Mouse (Mus musculus) olfactory bulb, adult 2 months (tissue): ENCODE measurements around the gene P3h2. TPM values are rescaled to one million over a fixed set of nuclear protein-coding genes. Genes with fewer than 3 reads are reported as not detected.

Experiments
- H3K27ac ChIP-seq: fragments of 200-500 bp; 2 replicates; pipeline ENCODE4 v1.5.1; 2012; ENCODE audit warnings: low read depth, low read length; ENCODE audit not compliant: insufficient read depth
- H3K4me1 ChIP-seq: fragments of 200-500 bp; 2 replicates; pipeline ENCODE4 v1.6.1; 2012; ENCODE audit warnings: low read length; ENCODE audit not compliant: control insufficient read depth, insufficient read depth
- H3K4me3 ChIP-seq: fragments of 200-500 bp; 2 replicates; pipeline ENCODE4 v1.5.1; 2012; ENCODE audit warnings: mild to moderate bottlenecking, low read depth, low read length, moderate library complexity; ENCODE audit not compliant: insufficient read depth
- CTCF ChIP-seq: fragments of 200-500 bp; IDR thresholded peaks from 2 replicates; pipeline ENCODE4 v1.5.1; 2012; ENCODE audit warnings: low read depth, mild to moderate bottlenecking, low read length, moderate library complexity; ENCODE audit not compliant: insufficient read depth
- POLR2A ChIP-seq: fragments of 200-500 bp; IDR thresholded peaks from 2 replicates; pipeline ENCODE4 v1.6.1; 2012; ENCODE audit warnings: mild to moderate bottlenecking, low read depth, low read length, moderate library complexity; ENCODE audit not compliant: insufficient read depth
- WGBS: fragments of 180-500 bp; shearing (Covaris S2); methylation state at CpG from one replicate; pipeline ENCODE4 v1.1.7; 2018; 5-methylcytosine and 5-hydroxymethylcytosine counted together
- polyA plus RNA-seq: library from polyadenylated mRNA; stranded (reverse); fragments of >200 nt; gene quantifications from 2 replicates; pipeline ENCODE4 v1.2.4, GENCODE M21; 2012; ENCODE audit warnings: low replicate concordance; ENCODE audit not compliant: missing spikeins, insufficient read depth, insufficient read length

P3h2 gene
- polyA plus RNA-seq, 1 experiment: not detected

DNA sequence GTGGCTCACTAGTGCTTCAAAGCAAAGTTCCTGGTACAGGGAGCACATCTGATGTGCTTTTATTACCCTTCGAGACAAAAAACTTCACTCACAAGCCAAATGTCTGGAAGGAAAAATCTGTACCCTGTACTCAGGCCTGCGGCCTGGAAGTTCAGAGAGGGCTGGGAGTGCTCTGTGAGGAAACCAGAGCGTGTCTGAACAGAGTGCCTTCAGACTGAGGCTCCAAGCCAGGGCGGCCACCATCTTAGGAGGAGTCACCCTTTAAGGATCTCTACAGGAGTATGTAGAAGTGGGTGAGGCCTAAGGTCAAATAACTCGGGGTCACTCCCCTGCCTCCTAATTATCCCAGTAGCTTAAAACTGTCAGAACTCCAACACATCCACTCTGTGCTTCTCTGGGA is 152.2 kb downstream of the P3h2 start:
- Histone ChIP-seq H3K4me3 (no peak overlapping the region), H3K27ac (no peak overlapping the region), H3K4me1 (no peaks in the 10 kb centered on the region)
- 93% methylated on average over 5 of the region's 5 CpGs for WGBS
- TF ChIP-seq POLR2A: no peak
- TF ChIP-seq CTCF: no peak

DNA sequence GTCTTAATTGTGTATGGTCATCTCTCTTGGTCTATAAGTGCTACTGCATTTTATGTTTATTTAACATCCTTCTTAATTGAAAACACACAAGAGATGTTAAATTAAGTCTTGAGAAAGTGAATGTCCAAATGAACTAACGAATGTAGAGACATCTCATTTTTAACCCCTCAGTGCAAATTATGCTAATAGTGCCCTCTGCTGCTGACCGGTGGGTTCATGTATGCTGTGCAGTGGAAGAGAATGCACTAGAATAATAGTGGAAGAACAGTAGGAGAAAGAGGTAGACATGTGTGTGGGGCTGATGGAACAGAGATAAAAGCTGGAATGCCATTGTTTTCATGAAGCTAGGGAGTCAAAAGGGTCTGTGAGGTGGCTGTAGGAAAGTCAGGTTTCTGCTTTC is 153.6 kb downstream of the P3h2 start:
- WGBS: 43% methylated on average over 2 of the region's 2 CpGs
- Histone ChIP-seq H3K4me1 (no peaks in the 10 kb centered on the region), H3K27ac (no peak overlapping the region), H3K4me3 (no peak overlapping the region)
- no peak for TF ChIP-seq CTCF
- no peak for TF ChIP-seq POLR2A

DNA sequence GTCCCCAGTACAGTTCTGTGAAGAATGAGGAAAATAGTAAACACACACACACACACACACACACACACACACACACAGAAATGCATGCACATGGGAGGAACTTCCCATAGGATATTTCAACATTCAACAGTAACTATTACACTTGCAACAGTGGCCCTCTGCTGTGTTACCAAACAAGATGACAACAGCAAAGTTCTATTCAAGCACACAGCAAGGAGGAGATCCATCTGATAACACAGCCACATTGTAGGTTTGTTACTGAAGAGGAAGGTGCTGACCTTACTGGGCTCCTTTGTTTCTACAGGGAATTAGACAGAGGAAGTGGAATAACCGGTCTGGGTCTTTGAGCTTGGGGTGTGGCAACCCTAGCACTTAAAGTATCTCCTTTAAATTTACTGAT is 157.5 kb downstream of the P3h2 start:
- TF ChIP-seq CTCF (no peak), POLR2A (no peak)
- no peaks in the 10 kb centered on the region for H3K4me1 ChIP-seq
- 66% methylated on average over 1 of the region's 1 CpGs for WGBS
- no peak overlapping the region for H3K4me3 ChIP-seq
- no peak overlapping the region for H3K27ac ChIP-seq

DNA sequence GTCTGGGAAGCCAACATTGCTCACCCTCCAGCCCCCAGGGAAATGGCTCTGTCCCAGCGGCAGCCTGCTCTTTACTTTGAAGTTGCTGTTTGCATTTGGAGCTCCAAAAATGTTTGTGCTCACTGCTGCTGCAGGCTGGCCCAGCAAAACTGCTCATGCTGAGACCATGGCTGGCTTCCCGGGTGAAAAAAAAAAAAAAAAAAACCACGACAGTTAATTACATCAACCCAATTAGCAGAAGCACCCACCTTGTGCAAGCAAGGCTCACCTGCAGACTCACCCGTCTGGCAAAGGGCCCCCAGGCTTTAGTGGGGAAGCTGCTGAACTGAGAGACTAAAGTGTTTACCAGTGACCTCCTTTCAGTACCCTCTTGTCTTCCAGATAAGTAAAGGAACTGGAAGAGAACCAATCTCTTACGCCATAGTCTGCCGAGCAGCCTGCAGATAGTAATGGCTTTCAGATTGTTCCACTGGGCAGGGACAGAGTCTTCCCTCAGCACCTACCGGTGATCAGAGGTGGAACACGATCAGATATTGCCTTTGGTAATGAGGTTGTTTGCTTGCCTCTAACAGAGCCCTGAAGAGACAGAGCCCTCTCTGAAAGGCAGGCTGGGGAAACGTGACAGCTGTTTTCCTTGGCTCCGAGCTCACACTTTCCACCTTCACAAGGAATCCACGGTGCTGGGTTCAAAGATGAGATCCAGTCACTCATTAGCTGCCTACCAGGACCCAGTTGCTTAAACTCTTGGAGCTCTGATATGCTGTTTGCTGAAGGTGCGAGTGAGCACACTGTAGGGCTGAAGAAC is 160.2 kb downstream of the P3h2 start:
- Histone ChIP-seq H3K27ac (no peak overlapping the region), H3K4me3 (no peak overlapping the region), H3K4me1 (no peaks in the 10 kb centered on the region)
- TF ChIP-seq CTCF: no peak
- no peak for TF ChIP-seq POLR2A
- WGBS: 48% methylated on average over 12 of the region's 12 CpGs

DNA sequence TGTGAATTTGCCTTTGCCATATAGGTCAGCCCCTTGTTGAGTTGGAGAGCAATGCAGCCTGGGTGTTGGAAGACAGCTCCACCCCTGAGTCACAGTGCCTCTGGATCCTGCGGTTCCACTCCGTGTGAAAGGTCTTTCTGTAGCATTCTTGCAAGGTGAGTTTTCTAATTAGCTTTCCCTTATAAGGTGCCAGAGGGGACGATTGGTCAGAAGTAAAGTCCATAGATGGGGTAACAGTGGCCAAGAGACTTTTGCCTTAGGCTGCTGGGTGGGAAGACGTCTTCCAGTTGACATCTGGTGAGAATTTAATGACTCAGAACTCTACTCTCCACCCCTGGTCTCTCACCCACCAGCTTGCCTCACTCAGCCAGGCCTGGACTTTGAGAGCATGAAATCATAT is 163.3 kb downstream of the P3h2 start:
- Histone ChIP-seq H3K27ac (no peak overlapping the region), H3K4me1 (no peaks in the 10 kb centered on the region), H3K4me3 (no peak overlapping the region)
- TF ChIP-seq POLR2A (no peak), CTCF (no peak)
- 90% methylated on average over 4 of the region's 4 CpGs for whole genome bisulfite sequencing

DNA sequence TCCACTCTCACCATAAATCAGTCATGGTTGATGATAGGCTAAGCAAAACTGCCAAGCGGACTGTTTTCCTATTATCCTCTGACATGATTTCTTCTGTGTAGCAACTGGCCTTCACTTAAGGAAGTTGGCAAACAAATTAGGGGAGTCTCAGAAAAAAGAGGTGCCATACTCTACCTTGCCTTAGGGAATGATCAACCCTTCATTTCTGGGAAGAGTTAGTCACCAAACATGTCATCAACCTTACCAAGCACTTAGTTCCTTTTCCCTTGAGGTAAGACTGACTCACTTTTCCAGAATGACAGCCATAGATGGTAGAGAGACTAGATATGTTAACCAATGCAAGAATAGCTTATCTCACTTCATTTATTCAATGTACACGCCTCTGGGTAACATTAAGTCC is 171.4 kb downstream of the P3h2 start:
- no peak overlapping the region for H3K4me3 ChIP-seq
- 93% methylated on average over 2 of the region's 2 CpGs for WGBS
- H3K4me1 ChIP-seq: no peaks in the 10 kb centered on the region
- no peak for TF ChIP-seq POLR2A
- H3K27ac ChIP-seq: no peak overlapping the region

DNA sequence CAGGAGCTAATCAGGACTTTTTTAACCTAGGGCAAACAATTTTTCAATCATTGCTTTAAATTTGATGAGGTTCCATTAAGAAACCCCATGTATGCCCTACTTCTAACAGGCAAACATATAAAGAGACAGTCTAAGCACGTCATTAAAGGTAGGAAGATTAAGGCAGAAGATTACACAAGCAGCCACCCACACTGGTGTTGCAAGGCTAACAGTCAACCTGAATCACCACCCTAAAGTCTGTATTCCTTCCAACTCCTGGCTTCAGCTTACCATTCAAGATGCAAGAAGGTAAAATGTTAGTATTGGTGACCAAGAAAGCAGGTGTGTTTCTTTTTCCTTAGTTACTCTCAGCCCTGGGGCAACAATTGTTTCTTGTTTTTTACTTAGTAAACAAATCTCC is 193.4 kb downstream of the P3h2 start:
- Histone ChIP-seq H3K4me3 (no peak overlapping the region), H3K4me1 (no peaks in the 10 kb centered on the region), H3K27ac (no peak overlapping the region)
- TF ChIP-seq POLR2A (no peak), CTCF (no peak)
- 75% methylated on average over 1 of the region's 1 CpGs for WGBS
